ENCODE assay signal across 8 mouse cellular contexts in the genomic region with DNA sequence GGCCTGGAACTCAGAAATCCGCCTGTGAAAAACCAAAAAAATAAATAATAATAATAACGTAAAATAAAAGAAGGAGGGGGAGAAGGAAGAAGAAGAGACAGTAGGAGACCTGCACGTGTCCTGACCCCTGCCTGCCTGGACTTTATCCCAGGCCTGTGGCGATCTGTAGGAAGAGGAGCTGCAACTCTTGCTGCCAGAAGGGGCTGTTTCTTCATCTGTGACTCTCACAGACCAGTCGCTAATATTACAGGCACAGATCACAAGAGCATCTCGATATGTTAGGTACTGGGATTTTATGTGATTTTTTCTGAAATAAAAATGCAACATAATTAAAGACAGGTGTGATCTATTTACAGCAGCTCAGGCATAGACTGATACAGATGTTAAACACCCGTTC. TPM values are rescaled to one million over a fixed set of nuclear protein-coding genes. Genes with fewer than 3 reads are reported as not detected.
DNase-seq lines count a peak whose midpoint lies in the region; ATAC-seq and TF ChIP-seq lines count a peak whose summit lies in the region.

No protein-coding gene starts in this region.

- no peaks in the 10 kb centered on the region for H3K27me3 ChIP-seq in kidney, adult 2 months (replicated peaks; ENCODE audit: control insufficient read depth, insufficient read depth, low read length)
- H3K27me3 ChIP-seq in hindbrain, embryonic 12.5 days, result no peaks in the 10 kb centered on the region
- 0 out of 2 replicates have a peak, but pooled peaks cover 4% of the 10 kb centered on the region for H3K27me3 ChIP-seq in midbrain, embryonic 10.5 days (ENCODE audit: low read depth, poor library complexity, severe bottlenecking)

- peak overlapping the region; percentile 78; the same call in 1 of the 2 replicates for H3K9ac ChIP-seq in hindbrain, embryonic 12.5 days

- peak; percentile 19 for DNase-seq in kidney, adult 2 months
- DNase-seq in kidney, postnatal 4 days, result no peak
- DNase-seq in adipocyte (ENCODE audit: low spot score), result peak; percentile 22
- no peak for DNase-seq in midbrain, embryonic 10.5 days (ENCODE audit: low spot score)
- DNase-seq in right cerebral cortex, postnatal 14 days, result no peak
- DNase-seq in cerebellum, postnatal 36 days, result no peak

- no peak for TF ChIP-seq CTCF in kidney, adult 2 months (conservative IDR thresholded peaks at IDR 0.05; ENCODE audit: insufficient read depth, insufficient read length, low read depth, low read length)

- 12% methylated on average over 7 of the region's 7 CpGs for WGBS in kidney, adult 2 months
- 16% methylated on average over 7 of the region's 7 CpGs for WGBS in hindbrain, embryonic 12.5 days
- 17% methylated on average over 7 of the region's 7 CpGs for WGBS in midbrain, embryonic 10.5 days

- peak overlapping the region; percentile 67 for H3K4me3 ChIP-seq in kidney, adult 2 months (ENCODE audit: insufficient read depth, low read depth, low read length)
- peak overlapping the region; percentile 90 for H3K4me3 ChIP-seq in hindbrain, embryonic 12.5 days
- H3K4me3 ChIP-seq in midbrain, embryonic 10.5 days, result peak overlapping the region; percentile 88

- H3K9me3 ChIP-seq in hindbrain, embryonic 12.5 days (replicated peaks), result no peaks in the 10 kb centered on the region
- H3K9me3 ChIP-seq in midbrain, embryonic 10.5 days (replicated peaks), result no peaks in the 10 kb centered on the region

- no peak; the same call in 1 of the 2 replicates for ATAC-seq in hindbrain, embryonic 12.5 days (ENCODE audit: low FRiP score)
- no peak for ATAC-seq in activated CD4-positive, CD25-positive, alpha-beta regulatory T cell, adult 4 months

- H3K4me1 ChIP-seq in kidney, adult 2 months (ENCODE audit: control insufficient read depth, insufficient read depth, low read length), result peaks cover 2% of the 10 kb centered on the region; the same call in 1 of the 2 replicates
- 0 out of 2 replicates have a peak, but pooled peaks cover 2% of the 10 kb centered on the region for H3K4me1 ChIP-seq in hindbrain, embryonic 12.5 days
- peaks cover 17% of the 10 kb centered on the region for H3K4me1 ChIP-seq in midbrain, embryonic 10.5 days

- H3K4me2 ChIP-seq in hindbrain, embryonic 12.5 days (replicated peaks), result peak overlapping the region; percentile 86

- H3K36me3 ChIP-seq in kidney, adult 2 months (ENCODE audit: control insufficient read depth, insufficient read depth, low read length), result no peaks in the 10 kb centered on the region
- no peaks in the 10 kb centered on the region for H3K36me3 ChIP-seq in hindbrain, embryonic 12.5 days
- H3K36me3 ChIP-seq in midbrain, embryonic 10.5 days, result no peaks in the 10 kb centered on the region

- TF ChIP-seq POLR2A in kidney, adult 2 months (IDR thresholded peaks at IDR 0.05; ENCODE audit: low read depth, low read length), result no peak

- H3K27ac ChIP-seq in kidney, adult 2 months (ENCODE audit: insufficient read depth, low read depth, low read length), result no peak overlapping the region
- H3K27ac ChIP-seq in hindbrain, embryonic 12.5 days, result peak overlapping the region; percentile 93
- H3K27ac ChIP-seq in midbrain, embryonic 10.5 days (replicated peaks), result peak overlapping the region; percentile 98

RNA-seq across cellular contexts. Expression of gene Rap1gds1, which starts 1.1 kb away (rescaled TPM):
- polyA plus RNA-seq in kidney, adult 2 months (2012; rRNA removed), result 20.1 and 26.2 TPM in 2 replicates
- polyA plus RNA-seq in hindbrain, embryonic 12.5 days (2016; fragmentation: Nextera tagmentation; extraction: Ambion mirVana), result 74.8 and 76.0 TPM in 2 replicates
- polyA plus RNA-seq in midbrain, embryonic 10.5 days (2016; fragmentation: Nextera tagmentation; extraction: Ambion mirVana), result 58.4 and 60.9 TPM in 2 replicates
- 10 to 100 TPM; 72.4 to 73.6 TPM for polyA plus RNA-seq in activated CD4-positive, CD25-positive, alpha-beta regulatory T cell, adult 4 months (2017; shearing (Covaris generic))

Comparison
In these comparisons a context has a peak if more than half of its experiments do, and no peak if none do; other contexts are left out.
1. DNase-seq: peak in kidney, adult 2 months (single experiment) and adipocyte (single experiment); none in kidney, postnatal 4 days (0 of 2), midbrain, embryonic 10.5 days (single experiment), right cerebral cortex, postnatal 14 days (single experiment) and cerebellum, postnatal 36 days (0 of 2).
2. Peak in every context shown above with its lines, with median percentiles within 50 percentile points of each other: H3K4me3 ChIP-seq.